Mouse (Mus musculus): ENCODE data around the gene Tbrg4. TPM values are rescaled to one million over a fixed set of nuclear protein-coding genes. Genes with fewer than 3 reads are reported as not detected.

The Tbrg4 gene
- polyA plus RNA-seq, 1 experiment from 2014 or later, result 29.3 TPM

GRCm38 (mm10) chr11:6628568-6628967 lies 2.7 kb upstream of the Tbrg4 start:
- Histone ChIP-seq H3K4me2 (ENCODE audit: low read length) (no peak overlapping the region), H3K9ac (ENCODE audit: low read depth, low read length) (no peak overlapping the region), H3K36me3 (ENCODE audit: control insufficient read depth, insufficient read depth, low read length) (peaks cover 5% of the 10 kb centered on the region; the same call in 1 of the 2 replicates), H3K4me1 (ENCODE audit: control insufficient read depth, insufficient read depth, low read depth, low read length) (peaks cover 22% of the 10 kb centered on the region), H3K9me3 (ENCODE audit: control insufficient read depth, low read length) (no peaks in the 10 kb centered on the region), H3K27ac (ENCODE audit: low read depth, low read length) (no peak overlapping the region), H3K4me3 (ENCODE audit: low read length) (no peak overlapping the region), H3K27me3 (replicated peaks; ENCODE audit: control insufficient read depth, insufficient read depth, low read length) (no peaks in the 10 kb centered on the region)
- ATAC-seq, result no peak
- 22% methylated on average over 4 of the region's 4 CpGs for WGBS

- Histone ChIP-seq H3K9ac (ENCODE audit: low read depth, low read length) (no peak overlapping the region), H3K36me3 (ENCODE audit: control insufficient read depth, insufficient read depth, low read length) (peaks cover 11% of the 10 kb centered on the region), H3K4me1 (ENCODE audit: control insufficient read depth, insufficient read depth, low read depth, low read length) (peaks cover 29% of the 10 kb centered on the region), H3K27me3 (replicated peaks; ENCODE audit: control insufficient read depth, insufficient read depth, low read length) (no peaks in the 10 kb centered on the region), H3K4me2 (ENCODE audit: low read length) (no peak overlapping the region), H3K27ac (ENCODE audit: low read depth, low read length) (no peak overlapping the region), H3K9me3 (ENCODE audit: control insufficient read depth, low read length) (no peaks in the 10 kb centered on the region), H3K4me3 (ENCODE audit: low read length) (no peak overlapping the region)
- no peak for ATAC-seq
- 90% methylated on average over 4 of the region's 4 CpGs for WGBS
Measured at GRCm38 (mm10) chr11:6627731-6628130, 1.9 kb upstream of the Tbrg4 start.

- Histone ChIP-seq H3K27ac (ENCODE audit: low read depth, low read length) (peak overlapping the region; percentile 86), H3K4me2 (ENCODE audit: low read length) (peak overlapping the region; percentile 92), H3K9ac (ENCODE audit: low read depth, low read length) (peak overlapping the region; percentile 85), H3K4me1 (ENCODE audit: control insufficient read depth, insufficient read depth, low read depth, low read length) (peaks cover 29% of the 10 kb centered on the region), H3K4me3 (ENCODE audit: low read length) (peak overlapping the region; percentile 79), H3K9me3 (ENCODE audit: control insufficient read depth, low read length) (no peaks in the 10 kb centered on the region), H3K27me3 (replicated peaks; ENCODE audit: control insufficient read depth, insufficient read depth, low read length) (no peaks in the 10 kb centered on the region), H3K36me3 (ENCODE audit: control insufficient read depth, insufficient read depth, low read length) (peaks cover 16% of the 10 kb centered on the region)
- WGBS, result 13% methylated on average over 16 of the region's 16 CpGs
- peak; percentile 7; the same call in 1 of the 2 replicates for ATAC-seq
Measured at GRCm38 (mm10) chr11:6626388-6626772, 513 bp upstream of the Tbrg4 start.

- 74% methylated on average over 14 of the region's 14 CpGs for WGBS
- H3K9me3 ChIP-seq (ENCODE audit: control insufficient read depth, low read length), result no peaks in the 10 kb centered on the region
- H3K9ac ChIP-seq (ENCODE audit: low read depth, low read length), result peak overlapping the region; percentile 77
- H3K4me3 ChIP-seq (ENCODE audit: low read length), result peak overlapping the region; percentile 79
- peaks cover 26% of the 10 kb centered on the region for H3K36me3 ChIP-seq (ENCODE audit: control insufficient read depth, insufficient read depth, low read length)
- no peaks in the 10 kb centered on the region for H3K27me3 ChIP-seq (replicated peaks; ENCODE audit: control insufficient read depth, insufficient read depth, low read length)
- peaks cover 29% of the 10 kb centered on the region for H3K4me1 ChIP-seq (ENCODE audit: control insufficient read depth, insufficient read depth, low read depth, low read length)
- ATAC-seq, result no peak
- H3K27ac ChIP-seq (ENCODE audit: low read depth, low read length), result no peak overlapping the region
- H3K4me2 ChIP-seq (ENCODE audit: low read length), result peak overlapping the region; percentile 92
Measured at GRCm38 (mm10) chr11:6624619-6625382, 1.1 kb downstream of the Tbrg4 start.

- H3K36me3 ChIP-seq (ENCODE audit: control insufficient read depth, insufficient read depth, low read length), result peaks cover 35% of the 10 kb centered on the region
Measured at GRCm38 (mm10) chr11:6623704-6624103, 2.2 kb downstream of the Tbrg4 start.

GRCm38 (mm10) chr11:6615250-6616205 lies 10.3 kb downstream of the Tbrg4 start:
- H3K4me3 ChIP-seq (ENCODE audit: low read length), result no peak overlapping the region
- no peak for ATAC-seq
- H3K27ac ChIP-seq (ENCODE audit: low read depth, low read length), result no peak overlapping the region
- H3K27me3 ChIP-seq (replicated peaks; ENCODE audit: control insufficient read depth, insufficient read depth, low read length), result no peaks in the 10 kb centered on the region
- no peak overlapping the region for H3K9ac ChIP-seq (ENCODE audit: low read depth, low read length)
- H3K4me1 ChIP-seq (ENCODE audit: control insufficient read depth, insufficient read depth, low read depth, low read length), result no peaks in the 10 kb centered on the region
- no peak overlapping the region for H3K4me2 ChIP-seq (ENCODE audit: low read length)
- no peaks in the 10 kb centered on the region for H3K9me3 ChIP-seq (ENCODE audit: control insufficient read depth, low read length)
- WGBS, result 93% methylated on average over 12 of the region's 12 CpGs
- peaks cover 47% of the 10 kb centered on the region for H3K36me3 ChIP-seq (ENCODE audit: control insufficient read depth, insufficient read depth, low read length)

More at GRCm38 (mm10) chr11:6623704-6624103, 2.2 kb downstream of the Tbrg4 start:
- Histone ChIP-seq H3K9ac (ENCODE audit: low read depth, low read length) (no peak overlapping the region), H3K27ac (ENCODE audit: low read depth, low read length) (no peak overlapping the region), H3K9me3 (ENCODE audit: control insufficient read depth, low read length) (no peaks in the 10 kb centered on the region), H3K27me3 (replicated peaks; ENCODE audit: control insufficient read depth, insufficient read depth, low read length) (no peaks in the 10 kb centered on the region), H3K4me3 (ENCODE audit: low read length) (no peak overlapping the region), H3K4me2 (ENCODE audit: low read length) (no peak overlapping the region), H3K4me1 (ENCODE audit: control insufficient read depth, insufficient read depth, low read depth, low read length) (peaks cover 29% of the 10 kb centered on the region)
- ATAC-seq, result no peak
- 90% methylated on average over 10 of the region's 10 CpGs for WGBS

- H3K9ac ChIP-seq (ENCODE audit: low read depth, low read length), result peak within 1 kb of the TSS; percentile 93
- no peaks in the 10 kb centered on the region for H3K9me3 ChIP-seq (ENCODE audit: control insufficient read depth, low read length)
- peak within 1 kb of the TSS; percentile 72 for H3K4me3 ChIP-seq (ENCODE audit: low read length)
- peak within 1 kb of the TSS; percentile 96 for H3K4me2 ChIP-seq (ENCODE audit: low read length)
- peaks cover 10% of the 10 kb centered on the region for H3K36me3 ChIP-seq (ENCODE audit: control insufficient read depth, insufficient read depth, low read length)
- H3K27me3 ChIP-seq (replicated peaks; ENCODE audit: control insufficient read depth, insufficient read depth, low read length), result no peaks in the 10 kb centered on the region
- WGBS, result under 1% methylated on average over 25 of the region's 41 CpGs
- H3K27ac ChIP-seq (ENCODE audit: low read depth, low read length), result peak within 1 kb of the TSS; percentile 99
- peak; percentile 93 for ATAC-seq
- peaks cover 33% of the 10 kb centered on the region for H3K4me1 ChIP-seq (ENCODE audit: control insufficient read depth, insufficient read depth, low read depth, low read length)
Measured at GRCm38 (mm10) chr11:6605491-6606399, 20.1 kb downstream of the Tbrg4 start, which contains the start of gene Nacad. TSS of gene Nacad (minus strand) at chr11:6606053.

GRCm38 (mm10) chr11:6605021-6605481 lies 20.8 kb downstream of the Tbrg4 start:
- ATAC-seq, result no peak; the same call in 1 of the 2 replicates
- Histone ChIP-seq H3K27ac (ENCODE audit: low read depth, low read length) (peak overlapping the region; percentile 99), H3K4me1 (ENCODE audit: control insufficient read depth, insufficient read depth, low read depth, low read length) (peaks cover 37% of the 10 kb centered on the region), H3K27me3 (replicated peaks; ENCODE audit: control insufficient read depth, insufficient read depth, low read length) (no peaks in the 10 kb centered on the region), H3K4me2 (ENCODE audit: low read length) (peak overlapping the region; percentile 96), H3K9me3 (ENCODE audit: control insufficient read depth, low read length) (no peaks in the 10 kb centered on the region), H3K4me3 (ENCODE audit: low read length) (peak overlapping the region; percentile 72), H3K36me3 (ENCODE audit: control insufficient read depth, insufficient read depth, low read length) (peaks cover 16% of the 10 kb centered on the region), H3K9ac (ENCODE audit: low read depth, low read length) (peak overlapping the region; percentile 93)
- WGBS, result 5% methylated on average over 13 of the region's 13 CpGs

Data from hindbrain, embryonic 16.5 days (tissue).